30 mouse cellular contexts compared by ENCODE assay signal in the genomic region with DNA sequence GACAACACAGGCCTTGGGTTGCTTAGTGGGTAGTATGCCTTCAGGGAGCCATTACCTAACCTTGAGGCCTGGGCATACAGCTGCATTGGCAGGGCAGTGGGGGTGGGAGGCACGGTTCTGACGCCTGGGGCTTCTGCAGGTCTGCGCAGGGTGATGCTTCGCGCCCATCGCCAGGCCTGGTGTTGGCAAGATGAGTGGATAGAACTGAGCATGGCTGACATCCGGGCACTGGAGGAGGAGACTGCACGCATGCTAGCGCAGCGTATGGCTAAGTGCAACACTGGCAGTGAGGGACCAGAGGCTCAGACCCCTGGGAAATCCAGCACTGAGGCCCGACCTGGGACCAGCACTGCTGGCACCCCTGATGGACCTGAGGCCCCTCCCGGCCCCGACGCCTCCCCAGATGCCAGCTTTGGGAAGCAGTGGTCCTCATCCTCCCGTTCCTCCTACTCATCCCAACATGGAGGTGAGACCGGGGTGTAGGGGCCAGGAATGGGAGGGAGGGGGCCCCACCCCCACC. TPM values are rescaled to one million over a fixed set of nuclear protein-coding genes. Genes with fewer than 3 reads are reported as not detected.
"Had no signal": no experiment of that assay in that cellular context is flagged by ENCODE, and none has a peak within 500 bp of the region (broad histone marks: within the 10 kb centered on the region; RNA-seq: fewer than 3 reads in every experiment).

No protein-coding gene starts in this region.

- ATAC-seq: hindbrain, postnatal 0 days; intestine, embryonic 16.5 days; liver, embryonic 12.5 days had no signal

- H3K36me3 ChIP-seq: limb, embryonic 13.5 days; limb, embryonic 15.5 days; liver, embryonic 12.5 days had no signal

- H3K9me3 ChIP-seq: heart, embryonic 10.5 days; heart, embryonic 13.5 days; heart, embryonic 15.5 days; hindbrain, embryonic 12.5 days; hindbrain, embryonic 15.5 days; kidney, embryonic 15.5 days; limb, embryonic 13.5 days; limb, embryonic 15.5 days; liver, embryonic 12.5 days had no signal

- H3K27ac ChIP-seq: heart, embryonic 10.5 days; heart, embryonic 13.5 days; heart, embryonic 15.5 days; hindbrain, embryonic 12.5 days; hindbrain, embryonic 15.5 days; hindbrain, postnatal 0 days; kidney, embryonic 15.5 days; kidney, postnatal 0 days; limb, embryonic 13.5 days; limb, embryonic 15.5 days; liver, embryonic 12.5 days; liver, embryonic 14.5 days had no signal

- H3K4me2 ChIP-seq: heart, embryonic 13.5 days; heart, embryonic 15.5 days; hindbrain, embryonic 12.5 days; hindbrain, embryonic 15.5 days; kidney, embryonic 15.5 days; limb, embryonic 13.5 days; limb, embryonic 15.5 days; liver, embryonic 12.5 days had no signal

- DNase-seq: gastrocnemius, postnatal 14 days; gastrocnemius, postnatal 36 days; heart, adult 18-20 months; heart, postnatal 14 days; heart, postnatal 36 days; kidney, adult 11 months; kidney, adult 2 months; kidney, adult 9 months; kidney, postnatal 14 days; kidney, postnatal 36 days; layer of hippocampus, adult 9-11 months; layer of hippocampus, postnatal 36 days; left cerebral cortex, postnatal 4 days had no signal

- H3K4me3 ChIP-seq: heart, embryonic 10.5 days; heart, embryonic 13.5 days; heart, embryonic 15.5 days; hindbrain, embryonic 12.5 days; hindbrain, embryonic 15.5 days; kidney, embryonic 15.5 days; limb, embryonic 13.5 days; limb, embryonic 15.5 days; liver, embryonic 12.5 days had no signal

- H3K27me3 ChIP-seq: hindbrain, embryonic 15.5 days had no signal

- H3K9ac ChIP-seq: heart, embryonic 13.5 days; heart, embryonic 15.5 days; hindbrain, embryonic 12.5 days; hindbrain, embryonic 15.5 days; kidney, embryonic 15.5 days; limb, embryonic 13.5 days; limb, embryonic 15.5 days; liver, embryonic 12.5 days; liver, embryonic 14.5 days had no signal

RNA-seq across cellular contexts. Expression of gene Cabp2, which starts 23.4 kb away (rescaled TPM):
- polyA plus RNA-seq: gonadal fat pad, adult 2 months; heart, embryonic 10.5 days; heart, embryonic 13.5 days; heart, embryonic 15.5 days; heart, postnatal 0 days; hindbrain, embryonic 12.5 days; hindbrain, embryonic 15.5 days; hindbrain, postnatal 0 days; large intestine, adult 2 months; limb, embryonic 13.5 days; limb, embryonic 15.5 days had no signal

RNA-seq across cellular contexts. Expression of gene Gpr152, which starts 34.9 kb away (rescaled TPM):
- polyA plus RNA-seq: heart, embryonic 10.5 days; heart, embryonic 13.5 days; heart, embryonic 15.5 days; intestine, embryonic 14.5 days; kidney, embryonic 15.5 days; large intestine, adult 2 months; limb, embryonic 13.5 days; limb, embryonic 15.5 days; liver, embryonic 12.5 days; liver, embryonic 14.5 days had no signal
